Mouse (Mus musculus) skeletal muscle tissue, postnatal 0 days (tissue): ENCODE results near the gene Espl1. TPM values are rescaled to one million over a fixed set of nuclear protein-coding genes. Genes with fewer than 3 reads are reported as not detected.

ENCODE experiments used
- polyA plus RNA-seq: library from polyadenylated mRNA; unstranded; fragments of >200 nt; fragmentation: Nextera tagmentation; extraction: Ambion mirVana; gene quantifications from 2 replicates; pipeline ENCODE4 v1.2.1, GENCODE M21; 2015

Gene Espl1
- polyA plus RNA-seq, result 2.5 and 3.5 TPM in 2 replicates

DNA sequence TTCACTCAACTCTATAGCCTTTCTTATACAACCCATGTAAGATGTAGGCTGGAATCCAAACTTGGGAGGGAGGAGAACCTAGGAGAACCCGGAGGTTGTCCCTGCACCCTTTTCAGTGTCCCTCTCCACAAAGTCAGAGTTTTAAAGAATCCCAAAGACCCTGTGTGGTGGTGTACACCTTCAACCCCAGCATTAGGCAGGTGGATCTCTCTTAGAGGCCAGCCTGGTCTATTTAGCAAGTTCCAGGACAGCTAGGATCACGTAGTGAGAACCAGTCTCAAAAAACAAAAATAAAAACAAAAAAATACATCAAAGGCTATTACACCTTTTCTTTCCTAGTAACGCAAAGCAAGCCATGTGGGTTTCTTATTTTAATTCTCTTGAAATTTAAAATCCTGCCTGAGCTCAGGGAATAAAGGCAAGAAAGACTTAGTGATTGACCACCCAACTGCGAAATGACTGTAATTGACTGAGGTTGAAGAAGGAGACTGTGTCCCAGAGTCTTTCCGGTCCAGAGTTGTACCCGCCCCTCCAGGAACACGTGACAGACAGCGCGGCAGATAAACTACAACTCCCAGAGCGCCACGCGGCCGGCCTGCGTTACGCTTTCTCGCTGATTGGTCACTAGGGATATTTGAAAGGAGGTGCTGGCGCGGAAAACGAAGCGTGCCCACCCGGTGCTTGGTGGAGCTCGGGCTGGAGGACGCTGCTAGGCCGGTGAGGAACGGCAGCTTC lies at the start of gene Espl1:
Gene Espl1, plus strand, starts transcription at position 634 of the 735 bp plus-strand sequence.

DNA sequence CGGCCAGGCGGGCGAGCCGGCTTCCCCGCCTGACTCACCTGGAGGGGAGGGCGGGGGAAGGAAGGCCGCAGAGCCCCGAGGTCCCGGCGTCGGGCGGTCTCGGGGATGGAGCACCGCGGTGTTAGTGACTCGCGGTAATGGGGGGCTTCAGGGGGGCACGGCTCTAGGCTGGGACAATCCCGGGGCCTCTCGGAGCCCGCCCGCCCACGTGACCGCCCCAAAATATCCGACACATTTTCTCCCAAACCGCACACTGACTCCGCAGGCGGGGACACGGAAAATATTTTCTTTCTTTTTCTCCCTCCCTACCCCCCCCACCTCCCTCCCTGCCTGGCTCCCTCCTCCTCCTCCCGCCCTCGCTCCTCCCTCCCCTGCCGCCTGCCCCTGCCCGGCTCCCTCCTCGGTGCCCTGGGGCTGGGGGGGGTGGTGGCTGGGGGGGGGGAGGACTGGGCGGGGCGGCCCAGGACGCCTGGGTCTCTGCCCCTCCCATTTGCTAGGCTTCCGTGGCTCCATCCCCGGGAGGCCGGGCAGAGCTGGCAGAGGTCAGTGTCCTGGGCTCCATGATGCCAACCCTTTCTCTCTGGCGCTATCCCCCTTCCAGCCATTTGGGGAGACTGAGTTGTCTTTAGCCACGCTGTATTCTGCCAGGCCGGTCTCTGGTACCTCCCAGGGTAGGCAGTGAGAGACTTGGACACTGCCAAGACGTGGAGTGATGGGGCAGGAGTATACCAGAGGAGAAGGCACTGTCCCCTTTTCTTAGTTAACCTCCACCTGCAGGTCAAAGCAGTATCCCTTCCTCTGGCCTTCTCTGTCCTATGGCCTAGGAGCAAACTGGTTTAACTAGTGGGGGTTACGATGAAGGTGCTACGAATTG lies 38.6 kb upstream of the Espl1 start, which contains the start of gene Rarg:
Gene Rarg, minus strand, starts transcription at position 316 of the 874 bp plus-strand sequence.

DNA sequence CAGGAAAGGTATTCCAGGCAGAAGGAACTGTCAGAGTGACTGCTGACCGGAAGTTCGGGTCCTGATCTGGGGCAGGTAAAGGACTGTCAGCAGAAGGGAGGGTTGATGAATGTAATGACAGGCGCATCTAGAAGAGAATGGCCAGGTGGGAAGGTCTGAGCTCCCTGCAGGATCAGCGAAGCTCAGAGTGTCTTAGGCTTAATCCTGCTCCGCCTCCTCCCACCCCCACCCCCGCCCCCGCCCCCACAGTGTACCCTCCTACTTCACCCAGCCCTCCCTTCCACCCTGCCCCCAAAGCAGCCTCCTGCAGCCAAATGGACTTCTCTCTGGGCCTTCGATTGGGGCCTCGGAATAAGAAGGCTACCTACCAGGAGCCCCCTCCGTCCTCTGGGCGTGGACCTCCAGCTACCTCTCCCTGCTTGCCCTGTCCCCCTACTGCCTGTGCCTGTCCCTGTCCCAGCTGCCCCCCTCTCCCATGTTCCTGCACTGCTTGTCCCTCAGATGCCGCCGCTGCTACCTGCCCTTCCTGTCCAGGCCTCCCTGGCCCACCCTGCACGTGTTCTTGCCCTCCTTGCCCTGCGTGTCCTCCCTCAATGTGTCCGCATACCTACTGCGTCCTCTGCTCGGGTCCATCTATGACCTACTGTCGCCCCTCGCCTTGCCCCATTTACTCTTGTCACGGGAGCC lies 25.6 kb upstream of the Espl1 start, which contains the start of gene Gm9918:
Gene Gm9918, plus strand, starts transcription at position 290 of the 687 bp plus-strand sequence.

DNA sequence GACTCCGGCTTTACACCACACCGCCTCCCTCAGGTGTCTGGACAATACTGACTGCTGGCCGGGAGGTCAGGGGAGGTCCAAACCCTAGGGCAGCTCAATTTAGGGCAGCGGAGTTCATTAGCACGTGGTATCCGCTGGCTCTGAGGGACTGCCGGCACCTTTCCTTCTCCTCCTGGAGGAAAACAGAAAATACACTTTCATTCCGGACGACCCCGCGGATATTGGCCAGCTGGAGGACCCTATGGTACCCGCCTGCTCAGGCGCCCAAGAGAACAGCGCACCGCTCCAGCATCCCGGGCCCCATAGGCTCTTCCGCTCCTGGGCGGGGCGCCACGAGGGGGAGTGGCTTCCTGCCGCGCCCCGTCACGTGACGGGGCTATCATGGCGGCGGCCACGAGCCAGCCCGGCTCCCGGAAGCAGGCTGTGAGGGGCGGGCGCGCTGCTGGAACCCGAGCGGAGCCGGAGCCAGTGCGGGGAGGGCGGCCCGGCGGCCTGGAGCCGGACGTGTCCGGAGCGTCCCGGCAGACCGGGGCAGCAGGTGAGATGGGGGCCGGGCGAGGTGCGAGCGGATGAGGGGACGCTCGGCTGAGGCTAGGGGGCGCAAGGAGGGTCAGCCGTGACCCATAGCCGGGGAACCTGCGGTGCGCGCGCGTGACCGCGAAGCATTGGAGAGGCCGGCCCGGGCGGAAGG lies 16.8 kb upstream of the Espl1 start, which contains the start of gene Mfsd5:
Gene Mfsd5, plus strand, starts transcription at position 363 of the 691 bp plus-strand sequence.

GRCm38 (mm10) chr15:102326022-102326576 lies 30.0 kb downstream of the Espl1 start, which contains the start of gene Pfdn5:
Gene Pfdn5, plus strand, starts transcription at chr15:102326116.

GRCm38 (mm10) chr15:102331610-102332015 lies 35.5 kb downstream of the Espl1 start, which contains the start of gene Myg1:
Gene Myg1, plus strand, starts transcription at chr15:102331709.

GRCm38 (mm10) chr15:102350138-102350941 lies 54.3 kb downstream of the Espl1 start, which contains the start of gene Aaas:
Gene Aaas, minus strand, starts transcription at chr15:102350771.

DNA sequence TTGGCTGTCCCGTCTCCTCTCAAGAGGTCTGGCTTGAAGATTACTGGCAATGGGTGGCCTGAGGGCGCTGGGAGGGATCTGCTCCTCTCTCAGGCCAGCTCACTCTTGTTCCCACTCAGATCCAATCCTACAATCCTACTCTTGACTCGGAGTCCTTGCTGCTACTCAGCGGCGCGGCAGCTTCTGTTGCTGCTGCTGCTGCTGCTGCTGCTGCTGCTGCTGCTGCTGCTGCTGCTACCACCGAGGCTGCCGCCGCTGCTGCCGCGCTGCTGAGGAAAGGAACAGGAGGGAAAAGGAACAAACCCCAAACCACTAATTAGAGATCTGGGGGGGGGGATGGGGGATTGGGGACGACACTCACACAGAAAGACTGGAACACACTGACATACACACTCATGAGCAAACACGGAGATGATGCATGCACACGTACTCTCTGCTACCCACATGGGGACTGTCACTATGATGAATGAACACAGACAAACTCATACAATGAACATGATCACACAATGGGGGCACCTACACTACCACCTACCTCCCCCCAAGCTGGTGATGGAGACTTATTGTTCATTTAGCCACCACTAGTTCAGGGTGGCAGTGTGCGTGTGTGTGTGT lies 70.8 kb downstream of the Espl1 start, which contains the start of gene Sp7:
Gene Sp7, minus strand, starts transcription at position 450 of the 612 bp plus-strand sequence.

Other genes starting within 250 kb of the Espl1 start
- 49.4 and 56.1 TPM in 2 replicates for gene Eif4b, start 222.5 kb upstream of the Espl1 start, polyA plus RNA-seq
- gene Tns2, start 195.9 kb upstream of the Espl1 start, polyA plus RNA-seq, result 19.1 and 21.2 TPM in 2 replicates
- 11.7 and 13.3 TPM in 2 replicates for gene Spryd3, start 160.0 kb upstream of the Espl1 start, polyA plus RNA-seq
- 60.7 and 79.8 TPM in 2 replicates for gene Igfbp6, start 151.9 kb upstream of the Espl1 start, polyA plus RNA-seq
- 0.14 and 0.22 TPM in 2 replicates for gene Soat2, start 145.7 kb upstream of the Espl1 start, polyA plus RNA-seq
- gene Zfp740, start 93.0 kb upstream of the Espl1 start, polyA plus RNA-seq, result 25.8 and 26.2 TPM in 2 replicates
- 37.1 and 53.2 TPM in 2 replicates for gene Csad, start 91.5 kb upstream of the Espl1 start, polyA plus RNA-seq
- 1.8 and 2.2 TPM in 2 replicates for gene Itgb7, start 64.3 kb upstream of the Espl1 start, polyA plus RNA-seq
- gene Rarg, start 38.7 kb upstream of the Espl1 start, polyA plus RNA-seq, result 8.4 and 11.5 TPM in 2 replicates
- 0.06 TPM in 1 of 2 replicates, not detected in the other for gene Gm9918, start 25.7 kb upstream of the Espl1 start, polyA plus RNA-seq
- gene Mfsd5, start 16.8 kb upstream of the Espl1 start, polyA plus RNA-seq, result 30.0 and 37.6 TPM in 2 replicates
- gene Pfdn5, start 29.9 kb downstream of the Espl1 start, polyA plus RNA-seq, result 270 and 314 TPM in 2 replicates
- 30.0 and 30.5 TPM in 2 replicates for gene Myg1, start 35.4 kb downstream of the Espl1 start, polyA plus RNA-seq
- 11.4 and 14.4 TPM in 2 replicates for gene Aaas, start 54.5 kb downstream of the Espl1 start, polyA plus RNA-seq
- 0.13 and 0.35 TPM in 2 replicates for gene Sp7, start 70.9 kb downstream of the Espl1 start, polyA plus RNA-seq
- gene Sp1, start 109.9 kb downstream of the Espl1 start, polyA plus RNA-seq, result 3.3 and 4.0 TPM in 2 replicates
- 7.8 and 9.7 TPM in 2 replicates for gene Amhr2, start 149.1 kb downstream of the Espl1 start, polyA plus RNA-seq
- gene Prr13, start 162.8 kb downstream of the Espl1 start, polyA plus RNA-seq, result 36.5 and 44.9 TPM in 2 replicates
- gene Pcbp2, start 174.3 kb downstream of the Espl1 start, polyA plus RNA-seq, result 105 and 113 TPM in 2 replicates
- gene Gm10337, start 207.5 kb downstream of the Espl1 start, polyA plus RNA-seq, result 1.8 TPM in 1 of 2 replicates, not detected in the other
- 4.0 and 4.2 TPM in 2 replicates for gene Map3k12, start 220.8 kb downstream of the Espl1 start, polyA plus RNA-seq
- 62.3 and 70.0 TPM in 2 replicates for gene Tarbp2, start 221.9 kb downstream of the Espl1 start, polyA plus RNA-seq
- 0.94 and 1.3 TPM in 2 replicates for gene Npff, start 228.7 kb downstream of the Espl1 start, polyA plus RNA-seq